Mouse (Mus musculus): ENCODE results near the gene Ust.
A peak's percentile ranks its signal among the peaks of the same experiment; 100 is the strongest.

The Ust gene

GRCm38 (mm10) chr10:8213906-8214421 lies 304.7 kb downstream of the Ust start:
- peak; percentile 81 to 91 for DNase-seq

DNA sequence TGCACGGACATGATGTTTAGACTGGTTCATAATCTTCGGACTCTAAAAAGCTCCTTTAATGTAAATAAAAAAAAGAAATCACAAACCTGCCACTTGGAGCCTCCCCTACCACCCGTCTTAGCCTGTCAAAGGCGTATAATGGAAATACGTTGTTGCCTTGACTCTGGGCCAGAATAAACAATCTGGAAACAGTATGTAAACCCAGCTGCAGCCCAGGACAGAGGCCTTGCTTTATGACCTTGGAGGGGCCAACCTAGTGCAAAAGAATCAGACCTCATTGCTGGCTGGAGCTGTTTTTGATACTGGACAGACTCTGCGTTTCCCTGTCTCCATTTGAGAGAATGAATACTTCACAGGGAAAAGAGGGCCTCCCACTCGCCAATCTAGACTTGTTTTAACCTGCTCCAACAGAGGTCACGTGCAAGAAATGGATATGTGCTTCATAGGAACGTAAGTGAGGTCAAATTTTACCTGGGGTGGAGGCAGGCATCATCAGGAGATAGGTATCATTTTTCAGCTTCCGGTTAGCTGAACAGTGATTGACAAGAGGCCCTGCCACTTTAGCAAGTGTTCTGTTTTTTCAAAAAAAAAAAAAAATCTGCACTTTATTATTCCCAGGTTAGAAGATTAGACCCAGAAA lies 305.2 kb downstream of the Ust start:
- peak in 1 of 2 experiments; percentile 15 for DNase-seq

GRCm38 (mm10) chr10:8212611-8213226 lies 305.9 kb downstream of the Ust start:
- DNase-seq, result no peak

- no peak for DNase-seq
Observed at GRCm38 (mm10) chr10:8211694-8212093, 306.9 kb downstream of the Ust start.

GRCm38 (mm10) chr10:8210366-8210765 lies 308.3 kb downstream of the Ust start:
- DNase-seq, result no peak

- no peak for DNase-seq
Observed at GRCm38 (mm10) chr10:8207358-8207757, 311.3 kb downstream of the Ust start.

- no peak for DNase-seq
Observed at GRCm38 (mm10) chr10:8203681-8204080, 314.9 kb downstream of the Ust start.

DNA sequence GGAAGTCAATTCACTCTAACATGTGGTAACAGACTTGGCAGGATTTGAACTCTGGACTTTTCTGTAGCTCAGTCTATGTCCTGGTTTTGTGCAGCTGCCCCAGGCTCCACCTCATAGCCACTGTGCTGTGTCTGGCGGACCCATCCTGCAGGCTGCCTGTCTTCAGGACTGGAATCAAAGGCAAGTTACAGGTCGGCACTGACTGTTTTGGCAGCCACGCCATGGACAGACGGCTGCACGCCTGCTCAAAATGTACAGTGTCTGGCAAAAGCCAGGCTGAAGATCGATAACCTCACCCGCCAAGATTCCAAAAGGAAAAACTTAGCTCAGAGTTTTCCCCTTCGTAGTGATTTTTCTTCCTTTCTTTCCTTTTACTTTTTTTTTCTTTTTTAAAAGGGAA lies 318.8 kb downstream of the Ust start:
- DNase-seq, result no peak

GRCm38 (mm10) chr10:8199026-8199756 lies 319.4 kb downstream of the Ust start:
- no peak for DNase-seq

DNA sequence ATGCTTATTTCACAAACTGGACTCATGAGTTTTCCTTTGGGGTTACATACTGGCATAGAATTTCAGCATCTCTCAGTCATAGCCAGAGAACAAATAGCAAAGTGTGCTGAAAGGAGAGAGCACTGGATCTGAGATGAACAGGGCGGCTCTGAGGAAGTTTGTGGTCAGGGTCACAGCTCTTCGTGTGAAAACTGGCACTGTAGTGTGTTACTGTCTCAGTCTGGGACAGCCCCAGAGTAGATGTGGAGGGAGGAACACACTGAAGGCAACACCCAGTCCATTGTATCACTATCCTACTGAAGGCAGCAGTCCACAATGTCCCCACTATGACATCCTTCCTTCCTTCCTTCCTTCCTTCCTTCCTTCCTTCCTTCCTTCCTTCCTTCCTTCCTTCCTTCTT lies 321.0 kb downstream of the Ust start:
- no peak for DNase-seq

DNA sequence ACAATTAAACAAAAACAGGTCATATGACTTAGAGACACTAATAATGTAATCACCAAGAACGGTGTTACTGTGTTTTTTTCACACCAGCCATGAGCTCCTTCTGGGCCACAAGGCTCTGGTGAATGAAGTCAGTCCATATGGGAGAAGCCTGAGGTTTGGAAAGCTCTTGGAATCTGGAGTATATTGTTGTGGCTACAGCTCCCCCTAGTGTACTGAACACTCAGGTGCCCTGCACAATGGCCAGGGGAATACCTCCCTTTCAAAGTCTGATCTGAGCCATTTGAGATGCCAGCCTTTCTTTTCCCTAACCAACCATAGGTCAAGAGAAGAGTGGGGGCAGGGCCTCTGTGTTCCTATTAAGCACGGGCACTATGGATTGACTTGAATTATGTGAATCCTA lies 322.3 kb downstream of the Ust start:
- DNase-seq, result peak in 1 of 2 experiments; percentile 48

GRCm38 (mm10) chr10:8195730-8196129 lies 322.9 kb downstream of the Ust start:
- DNase-seq, result no peak

- no peak for DNase-seq
Observed at GRCm38 (mm10) chr10:8189331-8189981, 329.2 kb downstream of the Ust start.

DNA sequence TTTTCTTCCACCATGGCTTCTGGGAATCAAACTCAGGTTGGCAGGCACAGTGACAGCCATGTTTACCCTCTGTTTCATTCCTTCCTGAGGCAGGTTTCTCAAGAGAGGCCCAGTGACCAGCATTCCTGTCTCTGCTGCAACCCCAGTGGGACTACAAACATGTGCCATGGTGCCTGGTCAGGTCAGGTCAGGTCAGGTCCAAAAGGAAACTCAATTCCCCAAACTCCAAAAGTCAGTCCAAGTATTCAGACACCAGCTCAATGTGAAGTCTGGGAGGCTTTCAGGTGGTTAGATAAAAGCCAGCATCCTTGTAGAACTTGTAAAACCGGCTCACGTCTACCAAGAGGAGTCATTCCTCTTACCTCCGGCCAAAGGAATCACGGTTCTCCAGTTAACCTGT lies 333.0 kb downstream of the Ust start:
- no peak for DNase-seq

DNA sequence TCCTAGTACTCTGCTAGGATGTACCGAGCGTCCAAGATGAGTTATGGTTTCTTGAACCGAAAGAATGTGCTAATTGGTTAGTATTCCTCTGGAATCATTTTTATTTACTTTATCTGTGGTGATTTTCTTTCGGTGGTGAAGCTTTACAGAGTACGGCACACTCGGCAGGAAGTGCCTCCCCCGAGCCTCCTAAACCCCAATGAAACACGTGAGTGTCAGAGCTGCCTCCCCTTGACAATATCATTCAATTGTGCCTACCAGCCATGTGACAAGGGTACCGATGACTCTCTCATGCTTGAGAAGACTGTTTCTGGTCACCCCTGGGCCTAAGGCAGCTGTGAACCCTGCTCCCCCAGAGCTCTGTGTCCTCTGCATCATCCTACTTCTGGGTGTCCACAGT lies 333.9 kb downstream of the Ust start:
- DNase-seq, result peak; percentile 33 to 44

DNA sequence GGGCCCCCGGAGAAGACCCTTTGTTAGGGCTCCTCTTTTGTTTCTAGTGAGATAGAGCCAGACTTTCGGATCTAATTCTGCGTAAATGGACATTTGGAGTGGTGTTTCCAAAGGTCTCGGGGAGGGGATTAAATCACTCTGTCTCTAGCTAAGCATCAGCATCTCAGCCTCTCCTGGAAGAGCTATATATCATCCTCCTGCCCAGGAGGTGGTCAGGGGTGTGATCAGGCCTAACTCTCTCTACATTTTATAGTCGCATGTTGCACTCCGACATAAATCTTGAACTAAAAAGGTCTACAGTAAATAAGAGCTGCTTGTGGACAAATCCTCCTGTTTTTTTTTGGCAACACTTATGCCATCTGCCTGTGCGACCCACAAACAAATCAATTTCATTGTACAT lies 335.5 kb downstream of the Ust start:
- no peak for DNase-seq

- DNase-seq, result peak in 1 of 2 experiments; percentile 29
Observed at GRCm38 (mm10) chr10:8181596-8182185, 336.9 kb downstream of the Ust start.

DNA sequence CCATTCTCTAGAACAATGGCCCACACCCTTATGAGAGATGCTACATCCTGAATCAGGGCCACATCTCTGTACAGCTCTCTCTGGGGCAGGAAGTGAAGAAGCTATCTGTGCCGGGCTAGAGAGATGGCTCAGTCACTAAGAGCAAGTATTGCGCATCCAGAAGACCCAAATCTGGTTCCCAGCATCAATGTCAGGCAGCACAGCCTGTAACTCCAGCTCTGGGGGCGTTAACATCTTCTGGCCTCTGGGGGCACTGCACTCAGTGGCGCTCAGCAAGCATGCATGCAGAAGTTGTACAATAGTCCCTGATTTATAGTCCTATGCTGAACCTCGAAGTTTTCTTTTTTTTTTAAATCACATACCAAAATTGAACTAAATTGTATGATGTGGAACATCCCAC lies 341.0 kb downstream of the Ust start:
- peak in 1 of 2 experiments; percentile 16 for DNase-seq

- DNase-seq, result peak; percentile 37 to 57
Observed at GRCm38 (mm10) chr10:8176351-8177053, 342.1 kb downstream of the Ust start.

DNA sequence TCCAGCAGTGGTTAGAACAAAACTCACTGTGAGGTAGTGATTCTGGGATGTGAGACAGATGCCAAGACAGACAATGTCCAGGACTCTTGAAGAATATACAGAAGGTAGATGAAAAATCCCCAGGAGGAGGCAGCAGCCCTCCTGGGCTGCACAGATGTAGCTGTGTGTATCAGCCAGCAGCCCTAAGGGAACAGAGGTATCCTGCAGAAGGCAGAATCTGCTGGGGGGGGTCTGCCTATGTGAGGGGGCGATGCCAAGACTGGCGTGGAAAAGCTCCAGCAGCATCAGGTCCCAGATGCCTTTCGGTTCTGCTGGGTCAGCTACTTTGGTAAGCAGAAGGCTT lies 342.6 kb downstream of the Ust start:
- no peak for DNase-seq

DNA sequence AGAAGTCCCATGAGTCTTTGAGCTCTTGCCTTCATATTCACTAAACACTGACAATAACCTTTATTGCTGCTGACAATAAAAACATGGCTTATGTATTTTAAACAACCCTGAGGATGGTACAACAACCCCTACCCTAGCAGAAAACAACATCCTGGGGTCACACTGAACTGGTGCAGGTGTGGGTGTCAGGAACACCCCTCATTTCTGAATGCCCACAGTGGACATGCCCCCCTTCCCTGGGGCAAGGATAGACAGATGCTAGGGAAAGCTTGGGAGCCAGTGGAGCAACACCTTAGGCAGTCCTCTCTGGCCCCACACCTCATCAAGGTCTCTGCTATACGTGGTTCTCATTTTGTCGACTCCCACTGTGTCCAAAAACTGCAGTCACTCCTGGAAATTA lies 343.9 kb downstream of the Ust start:
- no peak for DNase-seq

DNA sequence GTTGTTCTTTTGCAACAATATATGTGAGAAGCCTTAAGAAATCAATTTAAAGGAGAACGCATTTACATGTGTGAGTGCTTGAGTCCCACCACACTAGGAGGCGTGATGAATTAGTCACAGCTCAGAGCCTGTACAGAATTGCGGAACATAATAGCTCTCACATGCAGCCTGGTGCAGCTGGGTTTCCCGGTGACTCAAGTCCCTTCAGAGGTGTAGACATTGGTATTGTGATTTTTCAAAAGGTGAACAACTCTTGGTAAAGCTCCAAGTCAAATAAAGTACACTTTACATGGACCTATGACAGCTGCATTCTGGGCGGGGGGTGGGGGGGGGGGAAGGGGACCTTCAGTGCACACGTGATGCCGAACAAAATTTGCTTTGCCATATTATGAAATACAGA lies 344.4 kb downstream of the Ust start:
- no peak for DNase-seq
